Mouse (Mus musculus) lung, postnatal 25 days (tissue): ENCODE results near the gene Zc3h8.

Experiments used
- DNase-seq: peaks from one replicate; pipeline ENCODE4 v3.0.0; 2022; ENCODE audit warnings: low spot score

The Zc3h8 gene

GRCm38 (mm10) chr2:128943538-128944528, at the start of gene Zc3h8:
Gene Zc3h8, minus strand, starts transcription at chr2:128944077.
- DNase-seq: peak; percentile 96

GRCm38 (mm10) chr2:128984746-128985145, 40.9 kb upstream of the Zc3h8 start:
- DNase-seq: no peak

GRCm38 (mm10) chr2:128975572-128975971, 31.7 kb upstream of the Zc3h8 start:
- DNase-seq: no peak

GRCm38 (mm10) chr2:128972301-128972700, 28.4 kb upstream of the Zc3h8 start:
- no peak for DNase-seq

GRCm38 (mm10) chr2:128968475-128969083, 24.7 kb upstream of the Zc3h8 start:
- DNase-seq: no peak

- peak; percentile 79 for DNase-seq
Observed at GRCm38 (mm10) chr2:128967661-128968441, 24.0 kb upstream of the Zc3h8 start, which contains the start of gene Gm10762. Gene Gm10762, minus strand, starts transcription at chr2:128967725.

GRCm38 (mm10) chr2:128966641-128967580, 23.0 kb upstream of the Zc3h8 start, which contains the start of gene Zc3h6:
Gene Zc3h6, plus strand, starts transcription at chr2:128967402.
- peak; percentile 98 for DNase-seq

- no peak for DNase-seq
Observed at GRCm38 (mm10) chr2:128966236-128966635, 22.4 kb upstream of the Zc3h8 start.

GRCm38 (mm10) chr2:128965505-128966105, 21.7 kb upstream of the Zc3h8 start:
- no peak for DNase-seq

- DNase-seq: no peak
Observed at GRCm38 (mm10) chr2:128954186-128954585, 10.3 kb upstream of the Zc3h8 start.

- peak; percentile 70 for DNase-seq
Observed at GRCm38 (mm10) chr2:128947962-128948588, 4.2 kb upstream of the Zc3h8 start.

- no peak for DNase-seq
Observed at GRCm38 (mm10) chr2:128936256-128936655, 7.6 kb downstream of the Zc3h8 start.

- DNase-seq: no peak
Observed at GRCm38 (mm10) chr2:128930704-128931103, 13.2 kb downstream of the Zc3h8 start.

GRCm38 (mm10) chr2:128928446-128928845, 15.4 kb downstream of the Zc3h8 start:
- DNase-seq: no peak

- no peak for DNase-seq
Observed at GRCm38 (mm10) chr2:128924799-128925198, 19.1 kb downstream of the Zc3h8 start.

- DNase-seq: no peak
Observed at GRCm38 (mm10) chr2:128916528-128916927, 27.3 kb downstream of the Zc3h8 start.

- DNase-seq: no peak
Observed at GRCm38 (mm10) chr2:128914978-128915377, 28.9 kb downstream of the Zc3h8 start.

GRCm38 (mm10) chr2:128903661-128904060, 40.2 kb downstream of the Zc3h8 start:
- no peak for DNase-seq

- no peak for DNase-seq
Observed at GRCm38 (mm10) chr2:128902843-128903242, 41.0 kb downstream of the Zc3h8 start.

GRCm38 (mm10) chr2:128892180-128892721, 51.6 kb downstream of the Zc3h8 start:
- DNase-seq: no peak
